Mouse (Mus musculus): ENCODE measurements around the gene Duxbl2. TPM values are rescaled to one million over a fixed set of nuclear protein-coding genes. Genes with fewer than 3 reads are reported as not detected.
"Not testable (repeated sequence)": the region's sequence is repeated elsewhere in the genome, so short reads cannot be mapped to it uniquely, and the experiment has no call there.

Gene Duxbl2
- polyA plus RNA-seq (2012): not detected in 2 replicates

DNA sequence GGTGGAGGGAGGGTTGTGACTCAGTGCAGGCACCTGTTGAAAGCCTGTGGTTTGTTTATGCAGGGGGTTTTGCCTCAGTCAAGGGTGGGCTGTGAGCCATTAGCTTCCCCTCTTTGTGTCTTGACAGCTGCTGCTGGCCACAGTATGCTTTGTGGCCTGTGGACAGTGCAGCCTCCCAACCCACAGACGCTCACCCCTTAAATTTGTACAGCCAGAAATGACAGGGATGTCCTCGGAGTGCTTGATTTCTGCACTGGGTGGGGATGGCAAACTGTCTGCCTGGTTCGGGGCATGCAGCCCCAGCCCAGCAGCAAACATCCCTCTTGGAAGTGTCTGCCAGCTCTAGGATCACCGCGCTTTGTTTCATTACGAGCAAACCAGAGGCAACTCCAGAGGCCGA, at the start of gene Duxbl2:
Duxbl2 (plus strand) TSS at position 200 of the 400 bp plus-strand sequence.
- not testable (repeated sequence) for TF ChIP-seq GATA1 (IDR thresholded peaks at IDR 0.05; ENCODE audit: low read length)

DNA sequence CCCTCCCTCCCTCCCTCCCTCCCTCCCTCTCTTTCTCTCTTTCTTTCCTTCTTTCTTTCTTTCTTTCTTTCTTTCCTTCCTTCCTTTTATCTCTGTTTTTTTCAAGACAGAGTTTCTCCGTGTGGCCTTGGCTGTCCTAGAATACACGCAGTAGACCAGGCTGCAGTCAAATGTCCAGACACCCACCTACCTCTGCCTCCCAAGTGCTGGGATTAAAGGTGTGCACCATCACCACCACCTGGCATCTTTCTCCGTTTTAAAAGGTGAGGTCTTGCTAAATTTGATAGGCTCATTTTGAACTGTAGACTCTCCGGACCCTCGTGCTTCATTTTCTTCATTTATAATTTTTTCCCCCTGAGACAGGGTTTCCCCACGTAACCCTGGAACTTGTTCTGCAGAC, 36.9 kb upstream of the Duxbl2 start, which contains the start of gene Cphx2:
Cphx2 (plus strand) TSS at position 301 of the 400 bp plus-strand sequence.
- not testable (repeated sequence) for TF ChIP-seq GATA1 (IDR thresholded peaks at IDR 0.05; ENCODE audit: low read length)

DNA sequence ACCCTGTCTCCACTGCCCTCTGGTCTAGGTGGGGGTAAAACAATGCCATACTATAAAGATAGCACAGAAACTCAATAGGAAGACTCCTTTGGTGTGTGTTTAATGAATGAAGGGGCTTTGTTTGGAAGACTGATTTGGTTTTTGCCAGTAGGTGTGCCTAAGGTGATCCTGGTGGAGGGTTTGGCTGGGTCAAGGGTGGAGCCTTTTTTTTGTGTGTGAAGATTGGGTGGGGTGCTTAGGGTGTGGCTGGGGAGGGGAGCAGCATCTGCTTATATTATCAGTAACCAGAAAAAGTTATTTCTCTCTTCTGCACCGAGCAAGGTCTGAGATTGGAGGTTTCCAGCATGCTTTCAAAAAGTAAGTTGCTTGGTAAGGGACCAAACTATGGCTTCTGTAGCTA, 36.2 kb upstream of the Duxbl2 start, which contains the start of gene Cphx3:
Cphx3 (plus strand) TSS at position 301 of the 400 bp plus-strand sequence.
- TF ChIP-seq GATA1 (IDR thresholded peaks at IDR 0.05; ENCODE audit: low read length): not testable (repeated sequence)

Other genes with a start within 250 kb of the Duxbl2 start
- not detected in 2 replicates for gene Plac9a, start 215.2 kb upstream of the Duxbl2 start, polyA plus RNA-seq (2012)
- gene Tmem254a, start 190.7 kb upstream of the Duxbl2 start, polyA plus RNA-seq (2012): 0.12 and 1.6 TPM in 2 replicates
- gene Cphx1, start 180.0 kb upstream of the Duxbl2 start, polyA plus RNA-seq (2012): not detected in 2 replicates
- not detected in 2 replicates for gene Duxbl1, start 139.8 kb upstream of the Duxbl2 start, polyA plus RNA-seq (2012)
- not detected in 2 replicates for gene Gm9780, start 75.6 kb upstream of the Duxbl2 start, polyA plus RNA-seq (2012)
- gene Tmem254c, start 51.0 kb upstream of the Duxbl2 start, polyA plus RNA-seq (2012): 0.80 and 2.6 TPM in 2 replicates
- not detected in 2 replicates for gene Cphx2, start 36.8 kb upstream of the Duxbl2 start, polyA plus RNA-seq (2012)
- not detected in 2 replicates for gene Cphx3, start 36.1 kb upstream of the Duxbl2 start, polyA plus RNA-seq (2012)
- gene Plac9b, start 64.1 kb downstream of the Duxbl2 start, polyA plus RNA-seq (2012): not detected in 2 replicates
- gene Tmem254b, start 88.7 kb downstream of the Duxbl2 start, polyA plus RNA-seq (2012): 0.12 and 1.6 TPM in 2 replicates
- not detected in 2 replicates for gene Duxbl3, start 139.6 kb downstream of the Duxbl2 start, polyA plus RNA-seq (2012)

All from G1E-ER4 (cell line).